Mouse (Mus musculus) embryonic facial prominence, embryonic 12.5 days (tissue): Measurements from ENCODE around the gene Padi6. TPM values are rescaled to one million over a fixed set of nuclear protein-coding genes. Genes with fewer than 3 reads are reported as not detected.

Experiments
- ATAC-seq: fragments of 200-750 bp; cut with Nextera tagmentation; 2 replicates; pipeline ENCODE4 v1.8.0; 2017; ENCODE audit not compliant: insufficient number of reproducible peaks, insufficient read depth, low FRiP score, low TSS enrichment
- H3K27ac ChIP-seq: fragments of 300-500 bp; sonication (generic); 2 replicates; pipeline ENCODE4 v1.5.1; 2016; ENCODE audit warnings: mild to moderate bottlenecking
- H3K27me3 ChIP-seq: fragments of 300-500 bp; sonication (generic); 2 replicates; pipeline ENCODE4 v1.6.1; 2016; ENCODE audit warnings: mild to moderate bottlenecking, moderate library complexity
- H3K36me3 ChIP-seq: fragments of 300-500 bp; sonication (generic); 2 replicates; pipeline ENCODE4 v1.6.1; 2016; ENCODE audit warnings: mild to moderate bottlenecking
- H3K4me1 ChIP-seq: fragments of 300-500 bp; sonication (generic); 2 replicates; pipeline ENCODE4 v1.6.1; 2016
- H3K4me2 ChIP-seq: fragments of 300-500 bp; sonication (generic); replicated peaks from 2 replicates; pipeline ENCODE4 v1.6.1; 2016; ENCODE audit warnings: mild to moderate bottlenecking, moderate library complexity
- H3K4me3 ChIP-seq: fragments of 300-500 bp; sonication (generic); 2 replicates; pipeline ENCODE4 v1.5.1; 2016; ENCODE audit warnings: mild to moderate bottlenecking
- H3K9ac ChIP-seq: fragments of 300-500 bp; sonication (generic); 2 replicates; pipeline ENCODE4 v1.6.1; 2016; ENCODE audit warnings: mild to moderate bottlenecking, moderate library complexity
- H3K9me3 ChIP-seq: fragments of 300-500 bp; sonication (generic); 2 replicates; pipeline ENCODE4 v1.6.1; 2016; ENCODE audit warnings: mild to moderate bottlenecking, moderate library complexity
- WGBS: fragments of 180-500 bp; shearing (Covaris S2); methylation state at CpG from one replicate; pipeline ENCODE4 v1.1.7; 2016; 5-methylcytosine and 5-hydroxymethylcytosine counted together
- polyA plus RNA-seq: library from polyadenylated mRNA; unstranded; fragments of >200 nt; fragmentation: Nextera tagmentation; extraction: Ambion mirVana; gene quantifications from 2 replicates; pipeline ENCODE4 v1.2.1, GENCODE M21; 2016

Gene Padi6
- polyA plus RNA-seq, 1 experiment from 2014 or later = not detected

- Histone ChIP-seq H3K4me2 (no peak overlapping the region), H3K9me3 (no peaks in the 10 kb centered on the region), H3K27ac (no peak overlapping the region), H3K4me3 (no peak overlapping the region), H3K9ac (no peak overlapping the region), H3K27me3 (no peaks in the 10 kb centered on the region), H3K4me1 (0 out of 2 replicates have a peak, but pooled peaks cover 4% of the 10 kb centered on the region), H3K36me3 (no peaks in the 10 kb centered on the region)
- ATAC-seq = no peak
- 89% methylated on average over 10 of the region's 10 CpGs for WGBS
Measured at GRCm38 (mm10) chr4:140775876-140776275, 33.4 kb upstream of the Padi6 start.

GRCm38 (mm10) chr4:140774893-140775292, 32.5 kb upstream of the Padi6 start:
- no peak overlapping the region for H3K9ac ChIP-seq
- H3K27me3 ChIP-seq = no peaks in the 10 kb centered on the region
- H3K9me3 ChIP-seq = no peaks in the 10 kb centered on the region
- 0 out of 2 replicates have a peak, but pooled peaks cover 1% of the 10 kb centered on the region for H3K4me1 ChIP-seq
- H3K4me2 ChIP-seq = no peak overlapping the region
- 92% methylated on average over 9 of the region's 9 CpGs for WGBS
- H3K4me3 ChIP-seq = no peak overlapping the region
- ATAC-seq = no peak
- H3K27ac ChIP-seq = no peak overlapping the region
- H3K36me3 ChIP-seq = no peaks in the 10 kb centered on the region

GRCm38 (mm10) chr4:140774025-140774800, 31.8 kb upstream of the Padi6 start, which contains the start of gene Padi4:
Gene Padi4, minus strand, starts transcription at chr4:140774236.
- ATAC-seq = no peak
- Histone ChIP-seq H3K9me3 (no peaks in the 10 kb centered on the region), H3K4me2 (no peak within 1 kb of the TSS), H3K36me3 (no peaks in the 10 kb centered on the region), H3K9ac (no peak within 1 kb of the TSS), H3K27me3 (no peaks in the 10 kb centered on the region), H3K4me1 (no peaks in the 10 kb centered on the region), H3K4me3 (no peak within 1 kb of the TSS), H3K27ac (no peak within 1 kb of the TSS)
- WGBS = 83% methylated on average over 21 of the region's 21 CpGs

GRCm38 (mm10) chr4:140771091-140771490, 28.6 kb upstream of the Padi6 start:
- H3K36me3 ChIP-seq = no peaks in the 10 kb centered on the region
- no peak overlapping the region for H3K4me3 ChIP-seq
- no peak overlapping the region for H3K27ac ChIP-seq
- H3K4me1 ChIP-seq = no peaks in the 10 kb centered on the region
- no peaks in the 10 kb centered on the region for H3K27me3 ChIP-seq
- H3K9ac ChIP-seq = no peak overlapping the region
- no peak overlapping the region for H3K4me2 ChIP-seq
- 26% methylated on average over 4 of the region's 4 CpGs for WGBS
- no peak for ATAC-seq
- no peaks in the 10 kb centered on the region for H3K9me3 ChIP-seq

- no peaks in the 10 kb centered on the region for H3K9me3 ChIP-seq
- no peaks in the 10 kb centered on the region for H3K4me1 ChIP-seq
- H3K4me3 ChIP-seq = no peak overlapping the region
- H3K27me3 ChIP-seq = no peaks in the 10 kb centered on the region
- peak overlapping the region; percentile 32 for H3K4me2 ChIP-seq
- no peak overlapping the region for H3K27ac ChIP-seq
- no peak for ATAC-seq
- no peaks in the 10 kb centered on the region for H3K36me3 ChIP-seq
- H3K9ac ChIP-seq = 0 out of 2 replicates have a peak overlapping the region, but pooled peaks have one; percentile 9
- WGBS = 5% methylated on average over 13 of the region's 13 CpGs
Measured at GRCm38 (mm10) chr4:140770433-140770832, 28.0 kb upstream of the Padi6 start.

- Histone ChIP-seq H3K4me3 (no peak overlapping the region), H3K4me2 (no peak overlapping the region), H3K9ac (no peak overlapping the region), H3K36me3 (no peaks in the 10 kb centered on the region), H3K27me3 (no peaks in the 10 kb centered on the region), H3K4me1 (no peaks in the 10 kb centered on the region), H3K9me3 (no peaks in the 10 kb centered on the region), H3K27ac (no peak overlapping the region)
- no peak for ATAC-seq
- 88% methylated on average over 5 of the region's 5 CpGs for WGBS
Measured at GRCm38 (mm10) chr4:140768973-140769372, 26.5 kb upstream of the Padi6 start.

- no peaks in the 10 kb centered on the region for H3K9me3 ChIP-seq
- no peaks in the 10 kb centered on the region for H3K36me3 ChIP-seq
- H3K9ac ChIP-seq = no peak overlapping the region
- no peak overlapping the region for H3K27ac ChIP-seq
- ATAC-seq = no peak
- no peak overlapping the region for H3K4me2 ChIP-seq
- 80% methylated on average over 3 of the region's 3 CpGs for WGBS
- no peak overlapping the region for H3K4me3 ChIP-seq
- no peaks in the 10 kb centered on the region for H3K27me3 ChIP-seq
- 0 out of 2 replicates have a peak, but pooled peaks cover 3% of the 10 kb centered on the region for H3K4me1 ChIP-seq
Measured at GRCm38 (mm10) chr4:140765936-140766335, 23.5 kb upstream of the Padi6 start.

GRCm38 (mm10) chr4:140763158-140763557, 20.7 kb upstream of the Padi6 start:
- H3K4me1 ChIP-seq = peaks cover 3% of the 10 kb centered on the region
- WGBS = 12% methylated on average over 9 of the region's 9 CpGs
- no peak overlapping the region for H3K4me3 ChIP-seq
- H3K9me3 ChIP-seq = no peaks in the 10 kb centered on the region
- no peaks in the 10 kb centered on the region for H3K36me3 ChIP-seq
- H3K9ac ChIP-seq = no peak overlapping the region
- ATAC-seq = no peak
- no peaks in the 10 kb centered on the region for H3K27me3 ChIP-seq
- no peak overlapping the region for H3K4me2 ChIP-seq
- H3K27ac ChIP-seq = no peak overlapping the region

- peaks cover 8% of the 10 kb centered on the region for H3K4me1 ChIP-seq
- no peak for ATAC-seq
- 87% methylated on average over 7 of the region's 7 CpGs for WGBS
- H3K36me3 ChIP-seq = no peaks in the 10 kb centered on the region
- H3K27me3 ChIP-seq = no peaks in the 10 kb centered on the region
- H3K9ac ChIP-seq = no peak overlapping the region
- H3K4me2 ChIP-seq = no peak overlapping the region
- no peak overlapping the region for H3K4me3 ChIP-seq
- no peak overlapping the region for H3K27ac ChIP-seq
- no peaks in the 10 kb centered on the region for H3K9me3 ChIP-seq
Measured at GRCm38 (mm10) chr4:140761601-140762000, 19.2 kb upstream of the Padi6 start.

GRCm38 (mm10) chr4:140755811-140756210, 13.4 kb upstream of the Padi6 start:
- WGBS = 82% methylated on average over 3 of the region's 3 CpGs
- H3K4me2 ChIP-seq = no peak overlapping the region

GRCm38 (mm10) chr4:140753366-140753765, 10.9 kb upstream of the Padi6 start:
- Histone ChIP-seq H3K27ac (no peak overlapping the region), H3K4me1 (peaks cover 8% of the 10 kb centered on the region), H3K27me3 (0 out of 2 replicates have a peak, but pooled peaks cover 6% of the 10 kb centered on the region), H3K4me2 (no peak overlapping the region), H3K4me3 (no peak overlapping the region), H3K9ac (no peak overlapping the region), H3K36me3 (no peaks in the 10 kb centered on the region), H3K9me3 (no peaks in the 10 kb centered on the region)
- 61% methylated on average over 7 of the region's 7 CpGs for WGBS
- ATAC-seq = no peak

More at GRCm38 (mm10) chr4:140755811-140756210, 13.4 kb upstream of the Padi6 start:
- Histone ChIP-seq H3K9me3 (no peaks in the 10 kb centered on the region), H3K4me3 (no peak overlapping the region), H3K9ac (no peak overlapping the region), H3K27ac (no peak overlapping the region), H3K4me1 (peaks cover 5% of the 10 kb centered on the region), H3K27me3 (0 out of 2 replicates have a peak, but pooled peaks cover 6% of the 10 kb centered on the region), H3K36me3 (no peaks in the 10 kb centered on the region)
- no peak for ATAC-seq

GRCm38 (mm10) chr4:140750328-140750727, 7.9 kb upstream of the Padi6 start:
- H3K4me1 ChIP-seq = 0 out of 2 replicates have a peak, but pooled peaks cover 3% of the 10 kb centered on the region
- no peak overlapping the region for H3K27ac ChIP-seq
- no peak overlapping the region for H3K9ac ChIP-seq
- H3K4me3 ChIP-seq = no peak overlapping the region
- H3K4me2 ChIP-seq = peak overlapping the region; percentile 24; the same call in 1 of the 2 replicates
- ATAC-seq = no peak
- no peaks in the 10 kb centered on the region for H3K36me3 ChIP-seq
- WGBS = 10% methylated on average over 19 of the region's 19 CpGs
- no peaks in the 10 kb centered on the region for H3K9me3 ChIP-seq
- H3K27me3 ChIP-seq = 0 out of 2 replicates have a peak, but pooled peaks cover 6% of the 10 kb centered on the region
